Mouse (Mus musculus) liver, adult 2 months (tissue): Measurements from ENCODE around the gene Rangap1. TPM values are rescaled to one million over a fixed set of nuclear protein-coding genes. Genes with fewer than 3 reads are reported as not detected.

Source experiments
- DNase-seq: peaks from one replicate; pipeline ENCODE4 v3.0.0-alpha.2; 2011; ENCODE audit warnings: low read depth, low spot score; ENCODE audit errors: extremely low read depth
- H3K27ac ChIP-seq: fragments of 200-500 bp; replicated peaks from 2 replicates; pipeline ENCODE4 v1.5.1; 2012; ENCODE audit warnings: low read depth, mild to moderate bottlenecking, control low read depth, inconsistent platforms, low read length; ENCODE audit not compliant: insufficient read depth
- H3K27me3 ChIP-seq: fragments of 200-500 bp; 2 replicates; pipeline ENCODE4 v1.6.1; 2012; ENCODE audit warnings: mild to moderate bottlenecking, moderate library complexity, low read length, inconsistent platforms; ENCODE audit not compliant: control insufficient read depth, insufficient read depth
- H3K36me3 ChIP-seq: fragments of 200-500 bp; 2 replicates; pipeline ENCODE4 v1.6.1; 2012; ENCODE audit warnings: low read length, inconsistent platforms; ENCODE audit not compliant: control insufficient read depth, insufficient read depth
- H3K4me1 ChIP-seq: fragments of 200-500 bp; 2 replicates; pipeline ENCODE4 v1.6.1; 2011; ENCODE audit warnings: low read length; ENCODE audit not compliant: control insufficient read depth, insufficient read depth
- H3K4me3 ChIP-seq: fragments of 200-500 bp; 2 replicates; pipeline ENCODE4 v1.5.1; 2011; ENCODE audit warnings: low read depth, mild to moderate bottlenecking, control low read depth, low read length, moderate library complexity; ENCODE audit not compliant: insufficient read depth
- H3K79me2 ChIP-seq: fragments of 200-500 bp; 2 replicates; pipeline ENCODE4 v1.6.1; 2012; ENCODE audit warnings: inconsistent platforms, mild to moderate bottlenecking, low read length, moderate library complexity; ENCODE audit not compliant: control insufficient read depth, insufficient read depth
- H3K9ac ChIP-seq: fragments of 200-500 bp; 2 replicates; pipeline ENCODE4 v1.6.1; 2012; ENCODE audit warnings: low read depth, mild to moderate bottlenecking, control low read depth, inconsistent platforms, low read length
- CTCF ChIP-seq: fragments of 200-500 bp; IDR thresholded peaks from 2 replicates; pipeline ENCODE4 v1.5.1; 2011; ENCODE audit warnings: low read depth, low read length, control low read depth
- POLR2A ChIP-seq: fragments of 200-500 bp; IDR thresholded peaks from 2 replicates; pipeline ENCODE4 v1.6.1; 2011; ENCODE audit warnings: low read length, control low read depth; ENCODE audit not compliant: insufficient read depth; ENCODE audit errors: extremely low read depth
- WGBS: fragments of 180-500 bp; shearing (Covaris S2); methylation state at CpG from one replicate; pipeline ENCODE4 v1.1.7; 2018; 5-methylcytosine and 5-hydroxymethylcytosine counted together
- polyA plus RNA-seq: library from polyadenylated mRNA; depleted of rRNA; stranded (reverse); fragments of >200 nt; gene quantifications from 2 replicates; pipeline ENCODE4 v1.2.3, GENCODE M21; 2012
- total RNA-seq: library from RNA; depleted of rRNA; stranded (reverse); fragments of >200 nt; gene quantifications from 2 replicates; pipeline ENCODE4 v1.2.3, GENCODE M21; 2014

The Rangap1 gene
- total and polyA plus RNA-seq, 2 experiments: 24.8 to 32.8 TPM

DNA sequence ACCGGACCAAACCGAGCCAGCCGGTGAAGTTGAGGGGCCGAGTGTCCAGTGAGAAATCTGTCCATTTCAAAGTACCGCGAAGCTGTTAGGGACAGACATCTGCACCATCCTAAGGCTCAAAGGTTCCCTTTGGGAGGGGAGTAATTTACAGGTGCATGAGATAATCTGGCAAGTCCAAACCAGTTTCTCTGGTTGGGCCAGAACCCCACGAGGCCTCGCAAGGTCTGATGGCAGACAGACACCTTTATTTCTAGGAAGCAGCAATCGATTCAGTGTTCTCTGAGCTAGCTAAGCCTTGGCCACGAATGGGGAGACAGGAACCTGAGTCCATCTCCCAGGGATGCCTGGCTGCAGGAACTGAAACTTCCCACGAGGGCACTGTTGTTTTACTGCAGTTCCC lies 21.7 kb downstream of the Rangap1 start:
- no peak for DNase-seq
- Histone ChIP-seq H3K79me2 (peaks cover 11% of the 10 kb centered on the region; the same call in 1 of the 2 replicates), H3K4me1 (peaks cover 5% of the 10 kb centered on the region), H3K36me3 (peaks cover 37% of the 10 kb centered on the region), H3K4me3 (no peak overlapping the region), H3K27ac (no peak overlapping the region), H3K27me3 (no peaks in the 10 kb centered on the region), H3K9ac (no peak overlapping the region)
- WGBS: 88% methylated on average over 11 of the region's 11 CpGs
- no peak for TF ChIP-seq CTCF
- TF ChIP-seq POLR2A: no peak

DNA sequence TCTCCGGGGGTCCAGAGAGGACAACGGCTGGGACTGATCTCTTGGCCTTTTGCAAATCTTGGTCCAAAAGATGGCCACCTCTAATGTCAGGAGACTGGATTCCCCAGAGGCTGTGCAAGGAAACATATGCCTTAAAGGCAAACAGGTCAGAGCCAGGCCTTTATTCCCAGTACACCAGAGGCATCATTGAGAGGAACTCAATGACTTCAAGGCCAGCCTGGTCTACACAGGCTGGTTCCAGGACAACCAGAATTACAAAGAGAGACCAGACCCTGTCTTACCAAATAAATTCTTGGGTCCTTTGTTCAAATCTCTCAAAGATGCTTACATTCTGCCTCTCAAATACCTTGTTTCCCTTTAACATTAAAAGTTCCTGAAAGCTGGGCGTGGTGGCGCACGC lies 23.0 kb downstream of the Rangap1 start:
- no peaks in the 10 kb centered on the region for H3K4me1 ChIP-seq
- no peak overlapping the region for H3K9ac ChIP-seq
- peaks cover 11% of the 10 kb centered on the region; the same call in 1 of the 2 replicates for H3K79me2 ChIP-seq
- H3K36me3 ChIP-seq: peaks cover 42% of the 10 kb centered on the region
- TF ChIP-seq CTCF (no peak), POLR2A (no peak)
- no peak for DNase-seq
- H3K4me3 ChIP-seq: no peak overlapping the region
- no peaks in the 10 kb centered on the region for H3K27me3 ChIP-seq
- 95% methylated on average over 5 of the region's 5 CpGs for WGBS
- H3K27ac ChIP-seq: no peak overlapping the region

DNA sequence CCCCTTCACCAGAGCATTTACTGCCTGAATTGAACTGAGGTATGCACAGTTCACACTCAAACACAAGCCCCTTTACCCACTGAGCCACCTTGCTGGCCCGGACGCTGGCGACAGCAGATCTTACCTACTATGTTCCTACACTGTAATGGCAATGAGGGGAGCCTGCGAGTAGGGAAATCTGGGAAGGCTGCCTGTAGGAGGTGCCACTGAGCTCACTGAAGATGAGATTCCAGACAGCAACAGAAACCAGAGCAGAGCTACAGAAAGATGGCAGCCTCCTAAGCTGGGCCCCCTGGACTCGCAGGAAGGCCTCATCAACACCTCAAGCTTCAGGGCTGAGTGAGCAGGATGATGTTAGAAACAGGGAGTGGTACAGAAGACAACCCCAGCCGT lies 26.2 kb downstream of the Rangap1 start:
- WGBS: 94% methylated on average over 6 of the region's 6 CpGs

DNA sequence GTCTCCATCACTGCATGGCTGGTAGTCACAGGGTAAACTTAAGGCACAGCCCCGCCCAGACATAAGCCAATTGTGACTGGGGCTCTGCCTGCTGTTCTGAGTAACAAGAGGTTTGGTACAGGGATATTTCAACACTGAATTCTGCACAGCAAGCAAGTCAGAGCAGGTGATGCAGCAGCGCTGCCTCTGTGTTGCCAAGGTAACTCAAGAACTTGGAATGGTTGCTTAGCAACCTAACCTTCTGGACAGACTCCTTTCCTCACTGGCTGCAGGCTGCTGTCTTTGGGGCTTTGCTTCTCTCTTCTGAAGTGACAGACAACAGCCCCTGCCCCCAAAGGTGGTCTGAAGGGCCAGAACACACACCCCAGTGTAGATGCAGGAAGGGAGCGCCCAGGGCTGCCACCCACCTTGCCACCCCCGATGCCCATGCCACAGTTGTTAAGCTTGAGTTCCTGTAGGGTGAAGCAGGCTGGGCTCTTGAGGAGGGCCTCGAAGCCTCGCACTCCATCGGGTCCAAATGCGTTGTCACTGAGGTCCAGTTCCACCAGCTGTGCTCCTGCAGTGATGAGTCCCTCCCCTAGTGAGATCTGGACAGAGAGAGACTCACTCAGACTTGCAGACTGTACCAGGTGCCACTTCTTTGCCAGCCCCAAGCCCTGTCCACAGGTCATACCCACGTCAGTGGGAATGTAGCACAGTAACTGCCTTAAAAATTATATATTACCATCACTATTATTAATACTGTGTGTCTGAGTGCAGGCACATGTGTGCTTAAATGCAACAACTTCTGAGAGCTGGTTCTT lies 26.8 kb downstream of the Rangap1 start:
- Histone ChIP-seq H3K27me3 (no peaks in the 10 kb centered on the region), H3K4me1 (no peaks in the 10 kb centered on the region), H3K4me3 (no peak overlapping the region), H3K27ac (no peak overlapping the region), H3K79me2 (no peaks in the 10 kb centered on the region), H3K36me3 (peaks cover 48% of the 10 kb centered on the region), H3K9ac (no peak overlapping the region)
- DNase-seq: no peak
- TF ChIP-seq POLR2A: no peak
- no peak for TF ChIP-seq CTCF
- WGBS: 96% methylated on average over 9 of the region's 9 CpGs

More for the DNA sequence above, 26.2 kb downstream of the Rangap1 start:
- no peak for TF ChIP-seq POLR2A
- TF ChIP-seq CTCF: peak; percentile 19; the same call in 1 of the 2 replicates
- no peak overlapping the region for H3K27ac ChIP-seq
- H3K36me3 ChIP-seq: peaks cover 50% of the 10 kb centered on the region
- DNase-seq: no peak
- no peaks in the 10 kb centered on the region for H3K4me1 ChIP-seq
- H3K79me2 ChIP-seq: no peaks in the 10 kb centered on the region
- no peak overlapping the region for H3K9ac ChIP-seq
- no peaks in the 10 kb centered on the region for H3K27me3 ChIP-seq
- no peak overlapping the region for H3K4me3 ChIP-seq

DNA sequence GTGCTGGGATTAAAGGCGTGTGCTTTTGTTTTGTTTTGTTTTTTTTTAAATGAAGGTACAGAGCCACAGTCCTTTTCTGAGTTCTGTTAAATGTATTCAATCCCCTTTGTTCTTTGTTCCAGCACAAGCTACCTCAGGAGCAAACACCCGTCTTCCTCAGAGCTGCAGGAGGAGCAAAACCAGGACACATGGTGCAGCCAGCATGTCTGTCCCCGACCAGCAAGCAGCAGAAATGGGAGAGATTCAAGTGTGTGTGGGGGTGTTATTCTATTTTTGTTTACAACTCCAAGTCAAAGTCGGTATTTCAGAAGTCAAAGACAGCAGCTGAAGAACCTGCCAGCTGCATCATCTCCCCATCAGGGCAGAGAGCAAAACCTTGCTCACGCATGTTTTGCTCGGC lies 31.6 kb downstream of the Rangap1 start:
- Histone ChIP-seq H3K4me3 (no peak overlapping the region), H3K4me1 (no peaks in the 10 kb centered on the region), H3K9ac (no peak overlapping the region), H3K79me2 (no peaks in the 10 kb centered on the region), H3K27ac (no peak overlapping the region), H3K27me3 (no peaks in the 10 kb centered on the region), H3K36me3 (peaks cover 27% of the 10 kb centered on the region)
- TF ChIP-seq CTCF: no peak
- TF ChIP-seq POLR2A: no peak
- WGBS: 88% methylated on average over 6 of the region's 6 CpGs
- DNase-seq: no peak

DNA sequence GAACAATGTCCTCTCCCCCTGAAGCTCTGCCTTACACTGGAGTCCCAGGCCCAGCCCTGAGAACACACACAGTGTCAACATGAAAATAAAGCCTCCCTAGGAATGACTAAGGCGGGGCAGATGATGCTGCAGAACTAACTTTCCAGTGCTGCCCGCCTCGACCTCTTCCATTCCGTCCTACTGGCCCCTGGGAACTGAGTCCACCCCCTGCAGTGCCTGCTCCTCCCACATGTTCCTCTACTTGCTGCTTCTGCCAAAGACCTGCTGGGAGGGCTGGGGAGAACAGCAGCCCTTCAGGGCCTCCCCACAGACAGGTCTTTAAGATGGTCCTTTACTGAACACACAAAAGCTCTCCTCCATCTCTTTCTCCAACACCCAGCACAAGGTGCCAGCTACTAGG lies 34.5 kb downstream of the Rangap1 start:
- H3K9ac ChIP-seq: no peak overlapping the region
- H3K4me3 ChIP-seq: no peak overlapping the region
- TF ChIP-seq CTCF (no peak), POLR2A (no peak)
- no peaks in the 10 kb centered on the region for H3K79me2 ChIP-seq
- DNase-seq: no peak
- H3K27ac ChIP-seq: no peak overlapping the region
- H3K4me1 ChIP-seq: no peaks in the 10 kb centered on the region
- no peaks in the 10 kb centered on the region for H3K27me3 ChIP-seq
- 83% methylated on average over 4 of the region's 4 CpGs for WGBS
- peaks cover 20% of the 10 kb centered on the region; the same call in 1 of the 2 replicates for H3K36me3 ChIP-seq
